ENCODE assay signal across 16 mouse cellular contexts in the genomic region with DNA sequence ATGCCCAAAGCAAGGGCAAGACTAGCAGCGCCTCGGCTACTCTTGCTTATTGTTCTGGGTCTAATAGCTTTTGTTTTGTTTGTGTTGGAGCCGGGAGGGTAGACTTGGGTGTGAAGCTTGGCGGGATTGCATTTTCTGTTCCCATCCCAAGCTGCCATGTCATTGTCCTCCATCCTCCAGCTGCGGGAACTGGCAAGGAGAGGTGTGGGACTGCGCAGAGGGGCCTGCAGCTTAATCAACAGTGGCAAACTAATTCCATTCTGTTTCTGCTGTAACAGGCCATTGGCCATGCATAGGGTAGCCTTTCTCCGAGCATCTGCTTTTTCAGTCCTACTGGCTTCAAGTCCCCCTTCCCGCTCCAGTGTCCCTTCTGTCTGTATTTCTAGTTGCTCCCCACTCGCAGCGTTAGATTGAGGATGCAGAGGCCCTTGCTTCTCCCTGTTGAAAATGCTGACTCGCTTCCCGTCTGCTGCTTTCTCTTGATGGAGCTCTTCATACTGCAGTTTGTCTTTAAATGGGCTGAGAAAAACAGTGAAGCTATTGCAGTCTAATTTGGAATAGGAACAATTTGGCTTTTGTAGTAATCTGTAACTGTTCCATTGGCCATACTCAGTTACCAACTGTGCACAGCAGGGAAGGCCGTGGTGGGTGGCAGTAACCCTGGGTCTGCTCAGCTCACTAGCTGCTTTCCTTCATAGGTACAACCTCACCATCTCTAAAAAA.
DNase-seq lines count a peak whose midpoint lies in the region; ATAC-seq and TF ChIP-seq lines count a peak whose summit lies in the region.
"Had no signal": no experiment of that assay in that cellular context is flagged by ENCODE, and none has a peak within 500 bp of the region (broad histone marks: within the 10 kb centered on the region; RNA-seq: fewer than 3 reads in every experiment).

No protein-coding gene starts in this region.

- H3K9me3 ChIP-seq in forebrain, postnatal 0 days (ENCODE audit: low read length), result no peaks in the 10 kb centered on the region
- no peaks in the 10 kb centered on the region for H3K9me3 ChIP-seq in forebrain, embryonic 14.5 days (replicated peaks; ENCODE audit: control insufficient read depth, low read length)
- no peaks in the 10 kb centered on the region for H3K9me3 ChIP-seq in limb, embryonic 12.5 days
- no peaks in the 10 kb centered on the region for H3K9me3 ChIP-seq in limb, embryonic 10.5 days (replicated peaks)
- H3K9me3 ChIP-seq in hindbrain, embryonic 15.5 days, result no peaks in the 10 kb centered on the region
- H3K9me3 ChIP-seq in midbrain, embryonic 16.5 days (replicated peaks; ENCODE audit: control insufficient read depth, low read length, poor library complexity, severe bottlenecking), result no peaks in the 10 kb centered on the region
- H3K9me3 ChIP-seq in kidney, embryonic 14.5 days (ENCODE audit: control insufficient read depth, low read length), result no peaks in the 10 kb centered on the region
- H3K9me3 ChIP-seq in intestine, embryonic 16.5 days (ENCODE audit: control insufficient read depth, low read length), result no peaks in the 10 kb centered on the region
- H3K9me3 ChIP-seq: heart, embryonic 15.5 days; liver, embryonic 15.5 days had no signal

- peaks cover 16% of the 10 kb centered on the region for H3K4me1 ChIP-seq in forebrain, postnatal 0 days (ENCODE audit: insufficient read depth)
- peaks cover 8% of the 10 kb centered on the region for H3K4me1 ChIP-seq in forebrain, embryonic 14.5 days (ENCODE audit: control insufficient read depth, insufficient read depth, low read length)
- peaks cover 4% of the 10 kb centered on the region for H3K4me1 ChIP-seq in limb, embryonic 12.5 days (replicated peaks)
- no peaks in the 10 kb centered on the region for H3K4me1 ChIP-seq in limb, embryonic 10.5 days
- peaks cover 49% of the 10 kb centered on the region for H3K4me1 ChIP-seq in hindbrain, embryonic 15.5 days (replicated peaks)
- H3K4me1 ChIP-seq in midbrain, embryonic 16.5 days (ENCODE audit: control insufficient read depth, insufficient read depth, low read length), result peaks cover 17% of the 10 kb centered on the region
- no peaks in the 10 kb centered on the region for H3K4me1 ChIP-seq in kidney, embryonic 14.5 days (ENCODE audit: control insufficient read depth, insufficient read depth, low read length)
- H3K4me1 ChIP-seq in intestine, embryonic 16.5 days (ENCODE audit: control insufficient read depth, insufficient read depth, low read length), result no peaks in the 10 kb centered on the region
- H3K4me1 ChIP-seq: heart, embryonic 15.5 days had no signal

- H3K27me3 ChIP-seq in forebrain, postnatal 0 days (ENCODE audit: insufficient read depth, low read length), result no peaks in the 10 kb centered on the region
- no peaks in the 10 kb centered on the region for H3K27me3 ChIP-seq in forebrain, embryonic 14.5 days (replicated peaks; ENCODE audit: control insufficient read depth, insufficient read depth, low read length)
- no peaks in the 10 kb centered on the region for H3K27me3 ChIP-seq in limb, embryonic 12.5 days
- H3K27me3 ChIP-seq in limb, embryonic 10.5 days (ENCODE audit: low read depth, poor library complexity, severe bottlenecking), result no peaks in the 10 kb centered on the region
- no peaks in the 10 kb centered on the region for H3K27me3 ChIP-seq in hindbrain, embryonic 15.5 days
- H3K27me3 ChIP-seq in midbrain, embryonic 16.5 days (ENCODE audit: control insufficient read depth, insufficient read depth, low read depth, low read length), result no peaks in the 10 kb centered on the region
- H3K27me3 ChIP-seq in kidney, embryonic 14.5 days (ENCODE audit: control insufficient read depth, insufficient read depth, low read length), result no peaks in the 10 kb centered on the region
- no peaks in the 10 kb centered on the region for H3K27me3 ChIP-seq in intestine, embryonic 16.5 days (replicated peaks; ENCODE audit: control insufficient read depth, insufficient read depth, low read length)
- H3K27me3 ChIP-seq: heart, embryonic 15.5 days; liver, embryonic 15.5 days had no signal

- peaks cover 4% of the 10 kb centered on the region for H3K36me3 ChIP-seq in forebrain, postnatal 0 days (ENCODE audit: insufficient read depth)
- H3K36me3 ChIP-seq in forebrain, embryonic 14.5 days (ENCODE audit: control insufficient read depth, insufficient read depth, low read length), result peaks cover 33% of the 10 kb centered on the region
- H3K36me3 ChIP-seq in limb, embryonic 12.5 days, result peaks cover 69% of the 10 kb centered on the region
- H3K36me3 ChIP-seq in limb, embryonic 10.5 days, result peaks cover 85% of the 10 kb centered on the region
- H3K36me3 ChIP-seq in hindbrain, embryonic 15.5 days, result peaks cover 11% of the 10 kb centered on the region
- no peaks in the 10 kb centered on the region for H3K36me3 ChIP-seq in midbrain, embryonic 16.5 days (ENCODE audit: control insufficient read depth, insufficient read depth, low read length)
- peaks cover 47% of the 10 kb centered on the region for H3K36me3 ChIP-seq in kidney, embryonic 14.5 days (ENCODE audit: control insufficient read depth, insufficient read depth, low read length)
- H3K36me3 ChIP-seq in intestine, embryonic 16.5 days (ENCODE audit: control insufficient read depth, insufficient read depth, low read length), result peaks cover 2% of the 10 kb centered on the region; the same call in 1 of the 2 replicates

- H3K9ac ChIP-seq in forebrain, postnatal 0 days, result no peak overlapping the region
- H3K9ac ChIP-seq in forebrain, embryonic 14.5 days (ENCODE audit: low read length), result no peak overlapping the region
- no peak overlapping the region for H3K9ac ChIP-seq in limb, embryonic 12.5 days (replicated peaks)
- no peak overlapping the region for H3K9ac ChIP-seq in hindbrain, embryonic 15.5 days
- no peak overlapping the region for H3K9ac ChIP-seq in midbrain, embryonic 16.5 days (ENCODE audit: low read depth, low read length)
- H3K9ac ChIP-seq in kidney, embryonic 14.5 days (ENCODE audit: low read depth, low read length), result no peak overlapping the region
- H3K9ac ChIP-seq in intestine, embryonic 16.5 days (ENCODE audit: low read depth, low read length), result no peak overlapping the region
- H3K9ac ChIP-seq: heart, embryonic 15.5 days; liver, embryonic 15.5 days had no signal

- TF ChIP-seq CTCF in forebrain, postnatal 0 days (IDR thresholded peaks at IDR 0.05; ENCODE audit: low read depth), result no peak

- peak; percentile 30 for DNase-seq in forebrain, postnatal 0 days
- DNase-seq in forebrain, embryonic 14.5 days (ENCODE audit: low spot score), result no peak
- DNase-seq in limb, embryonic 10.5 days (ENCODE audit: low spot score), result no peak
- DNase-seq: B cell, adult 2 months; cerebellum, adult 18-20 months; gastrocnemius, postnatal 14 days; kidney, postnatal 14 days; thymus, postnatal 14 days had no signal

- WGBS in forebrain, postnatal 0 days, result 36% methylated on average over 13 of the region's 13 CpGs
- 66% methylated on average over 13 of the region's 13 CpGs for WGBS in forebrain, embryonic 14.5 days
- WGBS in limb, embryonic 12.5 days, result 93% methylated on average over 13 of the region's 13 CpGs
- WGBS in limb, embryonic 10.5 days, result 92% methylated on average over 13 of the region's 13 CpGs
- WGBS in hindbrain, embryonic 15.5 days, result 47% methylated on average over 13 of the region's 13 CpGs
- 60% methylated on average over 13 of the region's 13 CpGs for WGBS in midbrain, embryonic 16.5 days
- 80% methylated on average over 13 of the region's 13 CpGs for WGBS in kidney, embryonic 14.5 days
- WGBS in intestine, embryonic 16.5 days, result 79% methylated on average over 13 of the region's 13 CpGs

- no peak overlapping the region for H3K4me3 ChIP-seq in forebrain, postnatal 0 days (ENCODE audit: low read depth, low read length)
- H3K4me3 ChIP-seq in forebrain, embryonic 14.5 days (ENCODE audit: low read depth, low read length), result no peak overlapping the region
- no peak overlapping the region for H3K4me3 ChIP-seq in limb, embryonic 12.5 days (replicated peaks)
- no peak overlapping the region for H3K4me3 ChIP-seq in limb, embryonic 10.5 days
- no peak overlapping the region for H3K4me3 ChIP-seq in hindbrain, embryonic 15.5 days
- H3K4me3 ChIP-seq in midbrain, embryonic 16.5 days (ENCODE audit: low read depth, low read length), result no peak overlapping the region
- H3K4me3 ChIP-seq in kidney, embryonic 14.5 days (ENCODE audit: low read length), result no peak overlapping the region
- no peak overlapping the region for H3K4me3 ChIP-seq in intestine, embryonic 16.5 days (ENCODE audit: low read length)
- H3K4me3 ChIP-seq: heart, embryonic 15.5 days; liver, embryonic 15.5 days had no signal

- peak overlapping the region; percentile 70 for H3K27ac ChIP-seq in forebrain, postnatal 0 days (ENCODE audit: low read depth, low read length)
- no peak overlapping the region for H3K27ac ChIP-seq in forebrain, embryonic 14.5 days (ENCODE audit: low read depth, low read length)
- peak overlapping the region; percentile 23; the same call in 1 of the 2 replicates for H3K27ac ChIP-seq in limb, embryonic 12.5 days
- no peak overlapping the region for H3K27ac ChIP-seq in limb, embryonic 10.5 days
- H3K27ac ChIP-seq in hindbrain, embryonic 15.5 days (replicated peaks), result peak overlapping the region; percentile 66
- peak overlapping the region; percentile 36; the same call in 1 of the 2 replicates for H3K27ac ChIP-seq in midbrain, embryonic 16.5 days (ENCODE audit: low read length)
- H3K27ac ChIP-seq in kidney, embryonic 14.5 days (ENCODE audit: low read depth, low read length), result no peak overlapping the region
- no peak overlapping the region for H3K27ac ChIP-seq in intestine, embryonic 16.5 days (ENCODE audit: low read length)
- H3K27ac ChIP-seq: heart, embryonic 15.5 days; liver, embryonic 15.5 days; macrophage had no signal

- ATAC-seq in forebrain, postnatal 0 days, result peak; percentile 73
- ATAC-seq in forebrain, embryonic 14.5 days, result no peak
- ATAC-seq in limb, embryonic 12.5 days (ENCODE audit: insufficient number of reproducible peaks, insufficient read depth, low FRiP score, low TSS enrichment, low read depth), result no peak
- ATAC-seq in hindbrain, embryonic 15.5 days (ENCODE audit: low FRiP score, low read depth), result peak; percentile 46; the same call in 1 of the 2 replicates
- ATAC-seq in midbrain, embryonic 16.5 days, result no peak
- ATAC-seq in kidney, embryonic 14.5 days (ENCODE audit: low FRiP score, low TSS enrichment), result no peak
- ATAC-seq in intestine, embryonic 16.5 days, result no peak

- H3K4me2 ChIP-seq in forebrain, postnatal 0 days (ENCODE audit: low read depth), result no peak overlapping the region
- H3K4me2 ChIP-seq in forebrain, embryonic 14.5 days (ENCODE audit: low read length), result no peak overlapping the region
- H3K4me2 ChIP-seq in limb, embryonic 12.5 days, result no peak overlapping the region
- no peak overlapping the region for H3K4me2 ChIP-seq in hindbrain, embryonic 15.5 days
- H3K4me2 ChIP-seq in midbrain, embryonic 16.5 days (ENCODE audit: low read length), result no peak overlapping the region
- H3K4me2 ChIP-seq in kidney, embryonic 14.5 days (replicated peaks; ENCODE audit: low read depth, low read length), result no peak overlapping the region
- no peak overlapping the region for H3K4me2 ChIP-seq in intestine, embryonic 16.5 days (ENCODE audit: low read depth, low read length)
- H3K4me2 ChIP-seq: heart, embryonic 15.5 days; liver, embryonic 15.5 days had no signal

Comparison
In these comparisons a context has a peak if more than half of its experiments do, and no peak if none do; other contexts are left out.
1. ATAC-seq: peak in forebrain, postnatal 0 days (single experiment) and hindbrain, embryonic 15.5 days (single experiment); none in forebrain, embryonic 14.5 days (single experiment), limb, embryonic 12.5 days (single experiment), midbrain, embryonic 16.5 days (single experiment), kidney, embryonic 14.5 days (single experiment) and intestine, embryonic 16.5 days (single experiment).
2. H3K27ac ChIP-seq: peak in forebrain, postnatal 0 days (single experiment), limb, embryonic 12.5 days (single experiment), hindbrain, embryonic 15.5 days (single experiment) and midbrain, embryonic 16.5 days (single experiment); none in forebrain, embryonic 14.5 days (single experiment), limb, embryonic 10.5 days (single experiment), kidney, embryonic 14.5 days (single experiment) and intestine, embryonic 16.5 days (single experiment).